Mouse (Mus musculus): ENCODE measurements around the gene Styk1. TPM values are rescaled to one million over a fixed set of nuclear protein-coding genes. Genes with fewer than 3 reads are reported as not detected.

Gene Styk1
- 1 to 10 TPM; 1.6 to 2.2 TPM for total RNA-seq (2021)

- peak; percentile 83 to 85 for DNase-seq (ENCODE audit: extremely low spot score in 1 of 2, low spot score in 2 of 2)
- intact Hi-C loops (cut with DNase I): loop anchor here (5.0 to 10.0 kb wide), 2 partner anchors 1529 to 1771 kb away; no protein-coding TSS in a partner anchor
These were observed at the start of gene Styk1 for GRCm38 (mm10) chr6:131353352-131353919. Styk1 (minus strand) TSS chr6:131353597.

- peak in 1 of 2 experiments; percentile 52 for DNase-seq (ENCODE audit: extremely low spot score in 1 of 2, low spot score in 2 of 2)
- intact Hi-C loops (cut with DNase I): no loop called here
These were observed 49.6 kb upstream of the Styk1 start for GRCm38 (mm10) chr6:131403036-131403435.

GRCm38 (mm10) chr6:131402606-131403005, 49.2 kb upstream of the Styk1 start:
- no peak for DNase-seq (ENCODE audit: extremely low spot score in 1 of 2, low spot score in 2 of 2)
- intact Hi-C loops (cut with DNase I): no loop called here

- no peak for DNase-seq (ENCODE audit: extremely low spot score in 1 of 2, low spot score in 2 of 2)
- intact Hi-C loops (cut with DNase I): no loop called here
These were observed 47.9 kb upstream of the Styk1 start for GRCm38 (mm10) chr6:131401259-131401658.

- intact Hi-C loops (cut with DNase I): no loop called here
These were observed 43.3 kb upstream of the Styk1 start for GRCm38 (mm10) chr6:131396650-131397049.

GRCm38 (mm10) chr6:131393873-131394660, 40.7 kb upstream of the Styk1 start:
- no peak for DNase-seq (ENCODE audit: extremely low spot score in 1 of 2, low spot score in 2 of 2)
- intact Hi-C loops (cut with DNase I): no loop called here

More at GRCm38 (mm10) chr6:131396650-131397049, 43.3 kb upstream of the Styk1 start:
- no peak for DNase-seq (ENCODE audit: extremely low spot score in 1 of 2, low spot score in 2 of 2)

GRCm38 (mm10) chr6:131388040-131389021, 34.9 kb upstream of the Styk1 start, which contains the start of gene Ybx3:
Ybx3 (minus strand) TSS chr6:131388476.
- peak; percentile 72 to 93 for DNase-seq (ENCODE audit: extremely low spot score in 1 of 2, low spot score in 2 of 2)
- intact Hi-C loops (cut with DNase I): no loop called here

- peak; percentile 52 to 74 for DNase-seq (ENCODE audit: extremely low spot score in 1 of 2, low spot score in 2 of 2)
- intact Hi-C loops (cut with DNase I): no loop called here
These were observed 34.0 kb upstream of the Styk1 start for GRCm38 (mm10) chr6:131387221-131388039.

GRCm38 (mm10) chr6:131386416-131387019, 33.1 kb upstream of the Styk1 start:
- intact Hi-C loops (cut with DNase I): no loop called here
- no peak for DNase-seq (ENCODE audit: extremely low spot score in 1 of 2, low spot score in 2 of 2)

- intact Hi-C loops (cut with DNase I): no loop called here
- DNase-seq (ENCODE audit: extremely low spot score in 1 of 2, low spot score in 2 of 2): no peak
These were observed 32.1 kb upstream of the Styk1 start for GRCm38 (mm10) chr6:131385469-131385868.

- DNase-seq (ENCODE audit: extremely low spot score in 1 of 2, low spot score in 2 of 2): no peak
These were observed 30.4 kb upstream of the Styk1 start for GRCm38 (mm10) chr6:131383713-131384330.

GRCm38 (mm10) chr6:131382984-131383337, 29.6 kb upstream of the Styk1 start:
- intact Hi-C loops (cut with DNase I): no loop called here
- DNase-seq (ENCODE audit: extremely low spot score in 1 of 2, low spot score in 2 of 2): no peak

More at GRCm38 (mm10) chr6:131383713-131384330, 30.4 kb upstream of the Styk1 start:
- intact Hi-C loops (cut with DNase I): no loop called here

GRCm38 (mm10) chr6:131382232-131382983, 29.0 kb upstream of the Styk1 start:
- DNase-seq (ENCODE audit: extremely low spot score in 1 of 2, low spot score in 2 of 2): peak in 1 of 2 experiments; percentile 60
- intact Hi-C loops (cut with DNase I): no loop called here

- DNase-seq (ENCODE audit: extremely low spot score in 1 of 2, low spot score in 2 of 2): no peak
- intact Hi-C loops (cut with DNase I): no loop called here
These were observed 25.5 kb upstream of the Styk1 start for GRCm38 (mm10) chr6:131378858-131379428.

GRCm38 (mm10) chr6:131377378-131377777, 24.0 kb upstream of the Styk1 start:
- no peak for DNase-seq (ENCODE audit: extremely low spot score in 1 of 2, low spot score in 2 of 2)
- intact Hi-C loops (cut with DNase I): no loop called here

- intact Hi-C loops (cut with DNase I): no loop called here
- DNase-seq (ENCODE audit: extremely low spot score in 1 of 2, low spot score in 2 of 2): no peak
These were observed 21.4 kb upstream of the Styk1 start for GRCm38 (mm10) chr6:131374594-131375340.

All from left cerebral cortex, postnatal 10 days (tissue).